Mouse (Mus musculus) ES-E14 (cell line): Measurements from ENCODE around the gene Plekhd1.

Experiments
- HCFC1 ChIP-seq: IDR thresholded peaks from 2 replicates; pipeline ENCODE4 v1.6.1; 2012; ENCODE audit warnings: low read length, inconsistent platforms, borderline replicate concordance; ENCODE audit not compliant: insufficient read depth
- MAFK ChIP-seq: IDR thresholded peaks from 2 replicates; pipeline ENCODE4 v1.6.1; 2014; ENCODE audit warnings: mild to moderate bottlenecking, low read depth, low read length, inconsistent platforms; ENCODE audit not compliant: insufficient read depth
- ZC3H11A ChIP-seq: IDR thresholded peaks from 2 replicates; pipeline ENCODE4 v1.6.1; 2012; ENCODE audit warnings: low read depth, mild to moderate bottlenecking, inconsistent platforms, low read length, borderline replicate concordance

DNA sequence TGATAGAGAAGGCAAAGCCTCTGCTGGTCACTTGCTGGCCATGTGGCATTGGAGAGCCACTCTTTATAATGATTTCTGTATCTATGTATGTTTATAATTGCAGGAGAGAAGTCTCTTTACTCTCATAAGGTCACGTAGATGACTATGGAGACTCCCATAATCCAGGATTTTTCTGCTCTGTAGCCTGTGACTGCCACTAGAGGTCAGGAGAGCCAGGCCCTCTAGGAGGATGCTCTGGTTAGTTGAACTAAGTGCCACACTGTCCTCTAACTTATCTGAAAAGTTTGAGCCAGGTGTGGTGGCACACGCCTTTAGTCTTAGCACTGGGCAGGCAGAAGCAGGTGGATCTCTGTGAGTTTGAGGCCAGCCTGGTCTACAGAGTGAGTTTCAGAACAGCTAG, 36.4 kb downstream of the Plekhd1 start:
- no peak for TF ChIP-seq ZC3H11A
- no peak for TF ChIP-seq MAFK
- TF ChIP-seq HCFC1: no peak
